Comparison of ENCODE assay signal across 13 mouse cellular contexts in the genomic region with DNA sequence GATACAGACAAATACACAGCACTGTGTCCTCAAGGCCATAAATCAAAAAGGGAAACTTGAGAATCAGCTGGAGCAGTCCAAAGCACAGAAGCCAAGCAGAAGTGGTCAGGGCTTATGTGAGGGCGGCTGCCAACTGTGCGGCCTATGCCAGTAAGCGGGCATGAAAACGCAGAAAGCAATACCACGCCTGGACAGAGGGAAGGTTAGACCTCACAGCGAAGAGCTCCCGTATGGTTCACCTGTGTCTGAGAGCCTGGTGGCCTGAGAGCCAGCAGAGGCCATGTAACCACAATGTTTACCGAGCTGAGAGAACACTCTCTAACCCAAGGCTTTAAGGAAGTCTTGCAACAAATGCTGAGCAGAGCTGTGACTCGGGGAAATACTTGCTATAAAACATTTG.
DNase-seq lines count a peak whose midpoint lies in the region; ATAC-seq lines count a peak whose summit lies in the region.
"Had no signal": no experiment of that assay in that cellular context is flagged by ENCODE, and none has a peak within 500 bp of the region (broad histone marks: within the 10 kb centered on the region; RNA-seq: fewer than 3 reads in every experiment).

No protein-coding gene starts in this region.

- no peak overlapping the region for H3K4me3 ChIP-seq in heart, embryonic 13.5 days
- H3K4me3 ChIP-seq in heart, embryonic 12.5 days, result no peak overlapping the region
- H3K4me3 ChIP-seq: hindbrain, embryonic 13.5 days had no signal

- H3K9me3 ChIP-seq in heart, embryonic 13.5 days, result no peaks in the 10 kb centered on the region
- H3K9me3 ChIP-seq in heart, embryonic 12.5 days (replicated peaks), result no peaks in the 10 kb centered on the region
- H3K9me3 ChIP-seq: hindbrain, embryonic 13.5 days had no signal

- ATAC-seq in heart, embryonic 13.5 days (ENCODE audit: extremely low read depth, insufficient number of reproducible peaks, low FRiP score, low TSS enrichment), result no peak
- ATAC-seq in heart, embryonic 12.5 days (ENCODE audit: insufficient number of reproducible peaks, low FRiP score), result no peak
- ATAC-seq in hematopoietic stem cell, adult 5-6 weeks (replicated peaks in 1 of 2; ENCODE audit: insufficient read depth in 1 of 2, low FRiP score in 2 of 2, low TSS enrichment in 1 of 2, low read depth in 1 of 2, poor library complexity in 2 of 2, severe bottlenecking in 2 of 2), result peak; percentile 70
- ATAC-seq: CD4-positive, CD25-positive, alpha-beta regulatory T cell, adult 4 months; forebrain, embryonic 16.5 days had no signal

- 0 out of 2 replicates have a peak overlapping the region, but pooled peaks have one; percentile 24 for H3K27ac ChIP-seq in heart, embryonic 13.5 days (replicated peaks)
- no peak overlapping the region for H3K27ac ChIP-seq in heart, embryonic 12.5 days (ENCODE audit: poor library complexity, severe bottlenecking)
- H3K27ac ChIP-seq: hindbrain, embryonic 13.5 days had no signal

- H3K36me3 ChIP-seq in heart, embryonic 13.5 days, result peaks cover 28% of the 10 kb centered on the region
- peaks cover 24% of the 10 kb centered on the region for H3K36me3 ChIP-seq in heart, embryonic 12.5 days

- H3K4me1 ChIP-seq in heart, embryonic 13.5 days, result peaks cover 79% of the 10 kb centered on the region
- peaks cover 62% of the 10 kb centered on the region for H3K4me1 ChIP-seq in heart, embryonic 12.5 days (replicated peaks)

- DNase-seq in 416B (ENCODE audit: low read depth), result peak; percentile 78
- peak; percentile 44 to 61 for DNase-seq in adrenal gland, postnatal 36 days
- no peak for DNase-seq in thymus, postnatal 36 days
- DNase-seq in urinary bladder, postnatal 25 days (ENCODE audit: low spot score), result no peak
- no peak for DNase-seq in left cerebral cortex, postnatal 10 days (ENCODE audit: extremely low spot score in 1 of 2, low spot score in 2 of 2)
- DNase-seq: cerebellum, adult 11 months; kidney, postnatal 10 days had no signal

- intact Hi-C loops in left cerebral cortex, postnatal 10 days (cut with DNase I), result no loop called here

- no peak overlapping the region; the same call in 1 of the 2 replicates for H3K9ac ChIP-seq in heart, embryonic 13.5 days
- no peak overlapping the region for H3K9ac ChIP-seq in heart, embryonic 12.5 days
- H3K9ac ChIP-seq: hindbrain, embryonic 13.5 days had no signal

- WGBS in heart, embryonic 13.5 days, result 80% methylated on average over 9 of the region's 9 CpGs
- 88% methylated on average over 9 of the region's 9 CpGs for WGBS in heart, embryonic 12.5 days

- no peak overlapping the region for H3K4me2 ChIP-seq in heart, embryonic 13.5 days
- no peak overlapping the region for H3K4me2 ChIP-seq in heart, embryonic 12.5 days
- H3K4me2 ChIP-seq: hindbrain, embryonic 13.5 days had no signal

- no peaks in the 10 kb centered on the region for H3K27me3 ChIP-seq in heart, embryonic 13.5 days (replicated peaks)
- H3K27me3 ChIP-seq in heart, embryonic 12.5 days (replicated peaks), result no peaks in the 10 kb centered on the region

Comparison
In these comparisons a context has a peak if more than half of its experiments do, and no peak if none do; other contexts are left out.
1. ATAC-seq: peak in hematopoietic stem cell, adult 5-6 weeks (2 of 2); none in heart, embryonic 13.5 days (single experiment) and heart, embryonic 12.5 days (single experiment).
2. DNase-seq: peak in 416B (single experiment) and adrenal gland, postnatal 36 days (2 of 2); none in thymus, postnatal 36 days (0 of 2), urinary bladder, postnatal 25 days (single experiment) and left cerebral cortex, postnatal 10 days (0 of 2).